Mouse (Mus musculus): ENCODE results near the gene Krt14.

DNA sequence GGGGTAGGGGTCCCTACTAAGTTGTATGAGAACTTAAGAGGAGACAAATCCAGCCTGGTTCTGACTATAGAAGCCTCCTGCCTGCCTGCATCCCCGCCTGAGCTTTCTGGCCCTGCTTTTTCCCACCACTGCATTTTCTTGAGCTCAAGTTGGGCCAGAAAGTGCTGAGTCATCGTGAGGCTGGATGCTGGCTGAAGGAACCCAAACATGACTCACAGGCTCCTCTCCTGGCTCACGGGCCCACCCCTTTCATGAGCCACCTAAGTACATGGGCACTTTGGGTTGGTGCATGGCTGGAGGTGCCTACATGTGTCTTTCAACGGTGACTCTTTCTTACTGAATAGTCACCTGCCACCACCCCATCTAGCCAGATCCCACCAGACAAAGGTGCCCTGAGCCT is 8.7 kb downstream of the Krt14 start:
- TF ChIP-seq POLR2A (IDR thresholded peaks at IDR 0.05; ENCODE audit: extremely low read depth, insufficient read depth, low read length) (no peak), CTCF (IDR thresholded peaks at IDR 0.05; ENCODE audit: low read depth, low read length) (no peak)

Measured in liver, adult 2 months (tissue).